Mouse (Mus musculus): ENCODE measurements around the gene Lrrn1.

DNA sequence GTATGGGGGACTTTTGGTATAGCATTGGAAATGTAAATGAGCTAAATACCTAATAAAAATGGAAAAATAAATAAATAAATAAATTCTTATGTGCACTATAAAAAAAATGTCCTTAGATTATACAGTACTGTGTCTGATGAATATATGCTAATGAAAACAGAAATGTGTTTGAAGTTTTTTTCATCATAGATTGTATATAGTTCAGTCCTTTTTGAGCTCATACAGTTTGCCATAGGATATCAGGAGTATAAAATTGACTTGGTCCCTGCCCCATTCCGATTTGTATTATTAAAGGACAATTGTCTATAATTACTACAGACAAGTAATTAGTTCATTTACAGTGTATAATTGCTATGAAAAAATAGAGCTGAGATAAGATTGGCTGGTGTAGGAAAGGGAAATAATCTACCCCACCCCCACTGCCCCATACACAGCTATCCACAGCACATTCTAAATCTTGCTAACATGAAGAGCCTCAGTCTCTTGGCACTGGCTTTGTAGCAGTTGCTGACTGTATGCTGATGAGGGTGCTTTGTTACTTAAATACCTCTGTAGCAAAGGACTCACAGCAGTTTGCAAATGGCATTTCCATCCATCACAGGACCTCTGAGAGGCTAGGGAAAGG lies 54.3 kb downstream of the Lrrn1 start:
- TF ChIP-seq GATA1 (IDR thresholded peaks at IDR 0.05; ENCODE audit: low read length) (no peak), TAL1 (IDR thresholded peaks at IDR 0.05; ENCODE audit: low read length) (no peak)

Data from erythroblast, embryonic 14.5 days (primary cell).